In genomic region chr1:154474156-154474555, GRCm38 (mm10) we compare ENCODE assay signal across 25 mouse cellular contexts.
"Had no signal": no experiment of that assay in that cellular context is flagged by ENCODE, and none has a peak within 500 bp of the region (broad histone marks: within the 10 kb centered on the region; RNA-seq: fewer than 3 reads in every experiment).

No protein-coding gene starts in this region.

- H3K4me3 ChIP-seq: heart, embryonic 13.5 days; heart, embryonic 15.5 days; hindbrain, embryonic 13.5 days; hindbrain, embryonic 15.5 days; kidney, embryonic 15.5 days; limb, embryonic 13.5 days; limb, embryonic 15.5 days; liver, embryonic 12.5 days had no signal

- H3K27ac ChIP-seq: heart, embryonic 13.5 days; heart, embryonic 15.5 days; hindbrain, embryonic 13.5 days; hindbrain, embryonic 15.5 days; hindbrain, postnatal 0 days; kidney, embryonic 15.5 days; kidney, postnatal 0 days; limb, embryonic 13.5 days; limb, embryonic 15.5 days; liver, embryonic 12.5 days; liver, embryonic 14.5 days had no signal

- ATAC-seq: hindbrain, postnatal 0 days; intestine, embryonic 16.5 days; liver, embryonic 12.5 days had no signal

- DNase-seq: gastrocnemius, postnatal 14 days; gastrocnemius, postnatal 36 days; heart, adult 18-20 months; heart, postnatal 14 days; heart, postnatal 36 days; kidney, adult 11 months; kidney, adult 2 months; kidney, adult 9 months; kidney, postnatal 14 days; kidney, postnatal 36 days; layer of hippocampus, adult 9-11 months; layer of hippocampus, postnatal 36 days; left cerebral cortex, postnatal 4 days had no signal
